Mouse (Mus musculus): ENCODE results near the gene Slc30a3. TPM values are rescaled to one million over a fixed set of nuclear protein-coding genes. Genes with fewer than 3 reads are reported as not detected.

Gene Slc30a3
- polyA plus RNA-seq (2012; ENCODE audit: insufficient read depth, insufficient read length, missing spikeins) = not detected in 2 replicates

DNA sequence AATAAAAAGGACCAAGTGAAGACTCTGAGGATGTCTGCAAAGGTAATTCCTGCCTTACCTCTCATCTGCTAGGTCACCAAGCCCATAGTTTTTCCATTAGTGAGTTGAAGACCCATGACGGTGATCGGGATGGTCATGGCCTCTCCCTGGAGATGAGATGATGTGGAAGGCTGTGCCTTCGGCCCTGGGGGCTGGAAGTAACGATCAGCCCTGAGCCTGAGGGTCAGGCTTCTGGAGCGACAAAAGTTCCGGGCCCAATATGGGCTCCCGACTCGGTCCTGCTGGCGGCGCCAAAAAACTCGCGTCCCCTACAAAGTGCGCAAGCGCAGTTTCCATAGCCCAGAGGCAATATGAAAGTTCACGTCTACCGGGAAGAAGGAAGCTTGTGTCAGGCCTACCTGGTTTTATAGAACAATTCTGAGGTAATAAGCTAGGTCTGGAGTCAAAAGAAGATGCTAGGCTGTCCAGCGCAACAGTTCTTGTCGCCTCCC lies at the start of gene Slc30a3:
Slc30a3 (minus strand) TSS at position 238 of the 491 bp plus-strand sequence.
- no peak within 1 kb of the TSS for H3K27ac ChIP-seq (replicated peaks; ENCODE audit: low read depth, low read length)
- H3K4me3 ChIP-seq (ENCODE audit: insufficient read depth, low read depth, low read length) = no peak within 1 kb of the TSS
- H3K4me1 ChIP-seq (ENCODE audit: control insufficient read depth, insufficient read depth, insufficient read length, low read length) = no peaks in the 10 kb centered on the region

DNA sequence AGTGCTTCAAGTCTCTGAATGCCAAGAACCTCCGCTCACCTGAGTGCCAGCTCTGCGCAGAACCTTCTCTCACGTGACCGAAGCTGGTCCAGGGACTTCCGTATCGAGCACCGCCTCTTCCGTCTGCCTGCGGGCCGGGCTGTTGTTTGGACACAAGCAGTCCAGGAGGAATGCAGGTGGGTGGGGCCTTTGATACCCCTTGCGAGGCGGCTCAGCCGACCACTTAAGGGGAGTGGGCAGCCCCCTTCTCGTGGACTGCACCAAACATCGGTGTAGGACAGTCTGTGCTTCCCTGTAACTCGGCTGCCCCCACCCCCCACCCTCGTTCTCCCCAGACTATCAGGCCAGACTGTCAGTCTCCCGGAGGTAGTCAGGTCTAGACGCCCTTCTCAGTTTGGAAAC lies 46.1 kb upstream of the Slc30a3 start, which contains the start of gene Mpv17:
Mpv17 (minus strand) TSS at position 100 of the 402 bp plus-strand sequence.
- Histone ChIP-seq H3K27ac (replicated peaks; ENCODE audit: low read depth, low read length) (peak within 1 kb of the TSS; percentile 56; the same call in 1 of the 2 replicates), H3K4me1 (ENCODE audit: control insufficient read depth, insufficient read depth, insufficient read length, low read length) (peaks cover 3% of the 10 kb centered on the region; the same call in 1 of the 2 replicates), H3K4me3 (ENCODE audit: insufficient read depth, low read depth, low read length) (peak within 1 kb of the TSS; percentile 92)

DNA sequence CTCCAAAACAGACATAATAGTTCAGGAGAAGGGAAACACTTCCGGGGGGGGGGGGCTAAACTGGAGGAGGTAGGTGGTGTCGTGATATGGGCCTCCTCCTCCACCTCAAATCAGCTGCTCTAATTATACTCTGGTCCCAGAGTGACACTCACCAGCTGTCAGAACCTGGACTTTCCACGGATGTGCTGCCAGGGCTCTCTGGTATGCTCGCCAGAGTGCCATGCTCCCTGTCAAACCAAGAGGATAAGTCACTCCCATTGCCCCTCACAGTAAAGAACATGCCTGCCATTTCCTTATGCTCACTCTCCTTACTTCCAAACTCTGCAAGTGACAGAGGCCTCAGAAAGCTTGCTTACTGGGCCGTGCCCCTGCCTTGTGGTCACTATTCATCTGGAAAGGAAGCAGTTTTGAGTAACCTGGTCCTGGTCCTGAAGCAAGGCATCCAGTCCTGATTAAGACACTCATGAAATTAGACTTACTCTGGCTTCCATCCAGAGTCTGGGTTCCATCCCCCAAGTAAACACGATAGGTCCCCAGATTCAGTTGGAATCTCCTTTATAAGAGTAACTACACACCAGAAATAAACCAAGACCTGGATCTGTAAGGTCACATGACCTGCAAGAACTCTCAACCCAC lies 45.6 kb upstream of the Slc30a3 start:
- no peak overlapping the region; the same call in 1 of the 2 replicates for H3K27ac ChIP-seq (replicated peaks; ENCODE audit: low read depth, low read length)
- peaks cover 3% of the 10 kb centered on the region; the same call in 1 of the 2 replicates for H3K4me1 ChIP-seq (ENCODE audit: control insufficient read depth, insufficient read depth, insufficient read length, low read length)
- H3K4me3 ChIP-seq (ENCODE audit: insufficient read depth, low read depth, low read length) = peak overlapping the region; percentile 92

DNA sequence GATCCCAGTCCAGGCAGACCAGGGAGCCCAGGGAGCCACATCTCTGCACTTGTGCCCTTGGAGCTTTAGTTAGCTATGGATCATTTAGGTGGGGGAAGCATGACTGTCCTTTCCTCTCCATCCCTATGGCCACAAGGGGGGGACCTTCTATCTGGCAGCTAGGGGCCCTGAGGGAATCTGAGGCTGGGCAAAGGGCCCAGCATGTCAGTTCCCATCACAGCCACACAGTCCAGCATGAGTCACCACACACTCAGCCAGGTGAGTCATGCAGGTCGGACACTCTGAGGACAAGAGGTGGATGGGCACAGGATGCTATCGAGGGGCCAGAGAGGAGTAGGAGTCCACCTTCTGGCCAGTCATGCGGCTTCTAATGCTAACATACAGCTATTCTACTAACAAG lies 43.7 kb upstream of the Slc30a3 start:
- no peak overlapping the region for H3K4me3 ChIP-seq (ENCODE audit: insufficient read depth, low read depth, low read length)
- peaks cover 3% of the 10 kb centered on the region; the same call in 1 of the 2 replicates for H3K4me1 ChIP-seq (ENCODE audit: control insufficient read depth, insufficient read depth, insufficient read length, low read length)
- H3K27ac ChIP-seq (replicated peaks; ENCODE audit: low read depth, low read length) = no peak overlapping the region

DNA sequence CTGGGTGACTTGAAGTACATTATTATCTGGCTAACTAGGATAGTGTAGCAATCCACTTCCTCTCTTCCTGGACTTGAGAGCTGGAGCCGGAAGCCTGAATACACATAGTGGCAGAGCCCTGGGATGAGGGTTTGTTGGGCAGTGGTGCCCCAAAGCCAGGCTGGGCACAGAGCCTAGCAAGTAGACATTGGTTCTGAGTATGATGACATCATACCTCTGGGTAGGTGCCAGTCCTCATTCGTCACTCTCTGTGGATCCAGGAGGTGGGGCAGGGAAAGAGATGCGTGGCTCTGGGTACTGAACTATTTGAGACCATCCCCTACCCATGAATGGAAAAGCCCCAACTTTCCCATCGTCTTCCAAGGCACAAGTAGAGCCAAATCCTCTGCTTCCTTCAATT lies 41.7 kb upstream of the Slc30a3 start:
- Histone ChIP-seq H3K27ac (replicated peaks; ENCODE audit: low read depth, low read length) (no peak overlapping the region), H3K4me3 (ENCODE audit: insufficient read depth, low read depth, low read length) (no peak overlapping the region), H3K4me1 (ENCODE audit: control insufficient read depth, insufficient read depth, insufficient read length, low read length) (peaks cover 3% of the 10 kb centered on the region; the same call in 1 of the 2 replicates)

DNA sequence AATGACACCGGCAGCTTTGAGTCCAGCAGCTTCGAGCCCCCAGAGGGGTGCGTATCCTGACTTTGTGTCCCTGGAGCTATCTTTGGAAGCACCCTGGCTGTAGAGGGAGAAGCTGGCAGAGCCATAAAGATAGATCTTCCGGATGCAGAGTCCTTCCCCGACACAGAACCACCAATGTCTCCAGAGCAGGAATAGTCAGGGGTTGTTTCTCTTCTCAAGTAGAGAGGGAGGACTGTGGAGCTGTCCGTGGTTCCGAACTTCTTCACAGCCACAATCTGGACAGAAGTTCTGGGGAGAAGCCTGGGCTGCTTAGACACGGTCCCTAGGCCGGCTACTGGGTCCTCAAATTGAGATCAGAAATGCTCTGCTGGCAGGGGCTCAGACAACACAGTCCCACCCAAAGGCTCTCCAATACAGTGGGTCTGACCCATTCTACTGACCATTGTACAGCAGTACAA lies 31.0 kb upstream of the Slc30a3 start:
- H3K4me1 ChIP-seq (ENCODE audit: control insufficient read depth, insufficient read depth, insufficient read length, low read length) = no peaks in the 10 kb centered on the region; the same call in 1 of the 2 replicates
- H3K27ac ChIP-seq (replicated peaks; ENCODE audit: low read depth, low read length) = no peak overlapping the region
- no peak overlapping the region for H3K4me3 ChIP-seq (ENCODE audit: insufficient read depth, low read depth, low read length)

DNA sequence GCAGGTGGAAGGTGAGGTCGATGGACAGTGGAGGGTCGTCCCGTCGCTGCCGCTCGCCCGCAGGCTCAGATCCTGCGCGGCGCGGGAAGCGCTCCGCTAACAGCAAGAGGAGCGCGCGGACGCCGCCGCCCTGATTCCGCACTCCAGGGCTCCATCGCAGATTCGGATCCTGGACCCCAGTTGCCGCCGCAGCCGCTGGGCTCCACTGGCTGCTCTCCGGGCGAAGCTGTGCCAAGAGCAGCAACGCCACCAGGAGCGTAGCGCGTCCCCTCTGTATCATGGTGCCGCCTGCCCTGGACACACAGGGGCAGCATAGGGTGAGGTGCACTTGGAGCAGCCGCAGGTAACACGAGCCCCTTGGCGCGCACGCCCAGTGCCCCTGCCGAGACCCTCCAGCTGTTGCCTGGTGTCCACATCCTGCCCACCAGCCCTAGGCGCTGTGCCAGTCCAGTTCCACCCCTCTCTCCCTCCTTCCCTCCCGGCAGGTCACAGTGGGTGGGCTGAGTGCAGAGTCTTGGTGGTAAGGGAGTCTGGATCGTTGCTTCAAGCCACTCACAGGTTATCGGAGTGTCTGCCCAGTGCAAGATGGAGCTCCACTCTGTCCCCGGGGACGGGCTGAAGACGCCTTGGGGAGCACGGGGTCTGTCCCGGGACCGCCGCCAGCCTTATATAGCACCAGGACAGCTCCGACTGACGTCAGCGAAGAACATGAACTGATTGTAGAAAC lies 30.4 kb upstream of the Slc30a3 start, which contains the start of gene Ucn:
Ucn (minus strand) TSS at position 589 of the 727 bp plus-strand sequence.
- Histone ChIP-seq H3K4me1 (ENCODE audit: control insufficient read depth, insufficient read depth, insufficient read length, low read length) (no peaks in the 10 kb centered on the region; the same call in 1 of the 2 replicates), H3K4me3 (ENCODE audit: insufficient read depth, low read depth, low read length) (no peak within 1 kb of the TSS)

DNA sequence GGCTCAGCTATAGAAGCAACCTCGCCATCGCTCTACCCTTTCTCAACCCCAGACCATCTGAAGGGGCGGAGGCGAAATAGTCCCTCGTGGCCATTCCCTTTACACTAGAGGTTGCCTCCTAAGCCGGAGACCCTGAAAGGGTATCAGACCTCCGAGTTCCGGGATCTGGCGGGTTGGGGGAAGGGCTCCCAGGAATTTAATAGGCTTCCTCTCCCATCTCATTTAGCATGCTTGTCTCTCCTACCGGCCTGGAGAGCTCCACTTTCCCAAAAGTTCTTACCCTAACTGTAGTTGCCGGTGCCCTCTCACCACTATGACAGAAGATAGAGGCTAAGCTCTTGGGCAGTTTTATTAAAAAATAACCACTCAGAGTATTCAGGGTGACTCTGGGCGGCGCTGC lies 29.6 kb upstream of the Slc30a3 start:
- no peak overlapping the region for H3K27ac ChIP-seq (replicated peaks; ENCODE audit: low read depth, low read length)
- H3K4me1 ChIP-seq (ENCODE audit: control insufficient read depth, insufficient read depth, insufficient read length, low read length) = no peaks in the 10 kb centered on the region; the same call in 1 of the 2 replicates
- H3K4me3 ChIP-seq (ENCODE audit: insufficient read depth, low read depth, low read length) = no peak overlapping the region

More for the DNA sequence above, 30.4 kb upstream of the Slc30a3 start, which contains the start of gene Ucn:
- H3K27ac ChIP-seq (replicated peaks; ENCODE audit: low read depth, low read length) = no peak within 1 kb of the TSS

DNA sequence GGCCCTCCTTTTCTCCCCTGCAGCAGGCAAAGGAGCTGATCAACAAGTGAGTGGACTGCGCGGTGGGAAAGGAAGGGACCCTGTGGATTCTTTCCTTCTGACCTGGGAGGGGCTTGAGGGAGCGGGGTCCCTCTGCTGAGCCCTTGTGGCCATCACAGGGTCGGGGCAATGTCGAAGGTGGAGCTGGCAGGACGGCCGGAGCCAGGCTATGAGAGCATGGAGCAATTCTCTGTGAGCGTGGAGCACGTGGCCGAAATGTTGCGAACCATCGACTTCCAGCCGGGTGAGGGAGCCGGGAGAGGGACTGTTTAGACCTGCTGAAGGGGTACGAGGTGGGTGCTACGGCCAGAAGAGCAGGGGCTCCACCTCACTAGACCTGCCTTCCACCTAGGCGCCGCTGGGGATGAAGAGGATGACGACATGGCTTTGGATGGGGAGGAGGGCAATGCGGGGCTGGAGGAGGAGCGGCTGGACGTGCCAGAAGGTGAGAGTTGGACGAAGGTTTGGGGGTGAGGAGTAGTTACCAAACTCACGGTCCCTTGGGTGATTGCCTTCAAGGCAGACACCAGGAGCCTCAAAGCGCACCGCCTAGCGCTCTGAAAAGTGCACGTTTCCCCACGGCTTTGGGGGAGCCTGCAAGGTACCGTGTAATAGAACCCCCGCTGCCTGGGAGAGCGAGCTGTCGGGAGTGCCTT lies 28.8 kb upstream of the Slc30a3 start:
- no peaks in the 10 kb centered on the region; the same call in 1 of the 2 replicates for H3K4me1 ChIP-seq (ENCODE audit: control insufficient read depth, insufficient read depth, insufficient read length, low read length)
- no peak overlapping the region for H3K4me3 ChIP-seq (ENCODE audit: insufficient read depth, low read depth, low read length)
- H3K27ac ChIP-seq (replicated peaks; ENCODE audit: low read depth, low read length) = no peak overlapping the region

DNA sequence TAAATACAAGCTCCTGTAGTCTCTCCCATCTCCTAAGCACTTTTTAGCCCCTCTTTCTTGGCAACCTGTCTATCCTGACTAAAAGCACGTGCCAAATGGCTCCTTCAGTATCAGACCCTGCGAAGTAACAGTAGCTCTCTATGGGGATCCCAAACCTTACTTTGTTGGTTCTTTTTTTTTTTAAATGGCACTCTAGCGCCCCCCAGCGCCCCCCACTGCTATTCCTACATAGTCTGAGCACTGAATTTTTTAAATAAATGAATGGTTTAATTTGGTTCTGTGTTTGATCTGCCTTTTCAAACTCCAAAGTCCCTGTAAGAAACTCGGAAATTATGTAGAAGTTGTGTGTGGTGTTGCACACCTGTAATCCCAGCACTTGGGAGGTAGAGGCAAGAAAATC lies 18.0 kb upstream of the Slc30a3 start:
- Histone ChIP-seq H3K4me3 (ENCODE audit: insufficient read depth, low read depth, low read length) (no peak overlapping the region), H3K4me1 (ENCODE audit: control insufficient read depth, insufficient read depth, insufficient read length, low read length) (no peaks in the 10 kb centered on the region), H3K27ac (replicated peaks; ENCODE audit: low read depth, low read length) (no peak overlapping the region)

DNA sequence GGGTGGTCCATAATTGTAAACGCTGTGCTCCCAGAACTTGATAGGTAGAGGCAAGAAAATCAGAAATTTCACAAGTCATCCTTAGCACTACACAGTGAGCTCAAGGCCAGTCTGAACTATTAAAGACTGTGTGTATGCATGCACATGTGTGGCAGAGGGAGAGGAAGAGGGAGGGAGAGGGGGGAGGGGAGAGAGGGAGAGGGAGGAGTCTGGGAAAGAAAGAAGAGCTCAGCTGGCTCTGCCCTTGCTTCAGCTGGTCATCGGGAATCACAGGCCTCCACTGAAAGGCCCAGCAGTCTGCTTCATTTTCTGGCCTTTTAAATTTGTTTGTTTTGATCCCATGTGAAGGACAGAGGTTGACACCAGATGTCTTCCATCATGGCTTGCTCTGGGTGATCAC lies 15.4 kb upstream of the Slc30a3 start:
- Histone ChIP-seq H3K4me1 (ENCODE audit: control insufficient read depth, insufficient read depth, insufficient read length, low read length) (no peaks in the 10 kb centered on the region), H3K4me3 (ENCODE audit: insufficient read depth, low read depth, low read length) (no peak overlapping the region), H3K27ac (replicated peaks; ENCODE audit: low read depth, low read length) (no peak overlapping the region)

DNA sequence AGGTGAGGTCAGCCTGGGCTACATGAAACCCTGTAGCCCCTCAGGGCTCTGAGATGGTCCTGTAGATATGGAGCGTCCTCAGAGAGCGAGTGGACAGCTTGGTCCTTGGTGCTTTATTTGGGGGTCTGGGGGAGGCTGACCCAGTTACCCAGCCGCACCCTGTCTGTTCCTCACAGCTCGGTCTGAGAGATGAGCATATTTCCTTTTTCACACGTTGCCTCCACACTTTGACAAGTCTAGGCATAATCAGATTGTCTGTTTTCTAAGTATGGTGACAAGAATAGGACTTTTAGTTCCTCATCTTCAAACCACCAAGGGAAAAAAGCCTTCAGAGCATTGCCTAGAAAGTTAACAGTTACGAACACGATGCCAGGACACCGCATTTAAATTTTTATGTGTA lies 13.1 kb upstream of the Slc30a3 start:
- H3K27ac ChIP-seq (replicated peaks; ENCODE audit: low read depth, low read length) = no peak overlapping the region
- no peak overlapping the region for H3K4me3 ChIP-seq (ENCODE audit: insufficient read depth, low read depth, low read length)
- H3K4me1 ChIP-seq (ENCODE audit: control insufficient read depth, insufficient read depth, insufficient read length, low read length) = no peaks in the 10 kb centered on the region

DNA sequence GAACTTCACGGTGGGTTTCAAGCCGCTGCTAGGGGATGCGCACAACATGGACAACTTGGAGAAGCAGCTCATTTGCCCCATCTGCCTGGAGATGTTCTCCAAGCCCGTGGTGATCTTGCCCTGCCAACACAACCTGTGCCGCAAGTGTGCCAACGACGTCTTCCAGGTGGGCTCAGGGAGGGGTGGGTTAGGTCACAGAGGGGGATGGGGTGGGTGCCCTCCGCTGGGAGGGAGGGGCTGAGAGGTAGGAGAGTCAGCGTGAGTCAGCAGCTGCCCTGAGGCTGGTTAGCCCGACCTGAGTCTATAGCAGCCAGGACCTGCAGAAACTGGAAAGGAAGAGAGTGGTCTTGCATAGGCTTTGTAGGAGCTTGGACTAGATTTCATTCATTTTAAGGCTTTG lies 8.9 kb upstream of the Slc30a3 start:
- H3K27ac ChIP-seq (replicated peaks; ENCODE audit: low read depth, low read length) = no peak overlapping the region
- no peaks in the 10 kb centered on the region for H3K4me1 ChIP-seq (ENCODE audit: control insufficient read depth, insufficient read depth, insufficient read length, low read length)
- H3K4me3 ChIP-seq (ENCODE audit: insufficient read depth, low read depth, low read length) = no peak overlapping the region

DNA sequence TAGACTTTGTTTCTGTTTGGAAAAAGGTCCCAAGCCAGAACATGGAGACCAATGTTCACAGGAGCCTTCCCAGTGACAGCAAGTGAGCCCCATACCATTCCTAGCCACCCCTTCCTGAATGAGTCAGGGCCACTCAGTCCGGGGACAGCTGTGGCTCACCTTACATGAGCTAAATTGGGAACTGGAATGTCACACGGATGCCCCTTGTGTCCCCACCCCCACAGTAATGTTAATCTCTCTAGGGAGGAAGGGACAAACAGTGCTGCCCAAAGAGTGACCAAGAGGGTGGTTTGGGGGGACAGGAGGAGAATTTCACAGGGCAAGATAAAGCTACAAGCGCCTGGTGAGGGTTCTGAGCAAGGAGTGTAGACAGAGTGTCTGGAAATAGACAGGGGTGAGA lies 8.3 kb upstream of the Slc30a3 start, which contains the start of gene Trim54:
Trim54 (plus strand) TSS at position 359 of the 400 bp plus-strand sequence.
- no peaks in the 10 kb centered on the region for H3K4me1 ChIP-seq (ENCODE audit: control insufficient read depth, insufficient read depth, insufficient read length, low read length)
- H3K27ac ChIP-seq (replicated peaks; ENCODE audit: low read depth, low read length) = no peak within 1 kb of the TSS
- no peak within 1 kb of the TSS; the same call in 1 of the 2 replicates for H3K4me3 ChIP-seq (ENCODE audit: insufficient read depth, low read depth, low read length)

DNA sequence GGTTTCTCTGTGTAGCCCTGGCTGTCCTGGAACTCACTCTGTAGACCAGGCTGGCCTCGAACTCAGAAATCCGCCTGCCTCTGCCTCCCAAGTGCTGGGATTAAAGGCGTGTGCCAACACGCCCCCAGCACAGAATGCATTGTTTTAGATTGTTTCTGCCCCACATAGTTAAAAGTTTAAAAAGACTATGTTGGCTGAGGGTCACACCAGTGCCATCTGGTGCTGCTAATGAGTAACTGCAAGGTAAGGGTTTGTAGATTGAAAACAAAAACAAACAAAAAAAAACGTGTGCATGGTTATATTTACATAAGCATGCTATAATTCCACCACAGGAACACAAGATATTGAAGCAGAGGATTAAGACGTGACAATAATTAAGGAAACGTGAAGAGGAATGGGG lies 2.7 kb upstream of the Slc30a3 start:
- Histone ChIP-seq H3K4me1 (ENCODE audit: control insufficient read depth, insufficient read depth, insufficient read length, low read length) (no peaks in the 10 kb centered on the region), H3K27ac (replicated peaks; ENCODE audit: low read depth, low read length) (no peak overlapping the region), H3K4me3 (ENCODE audit: insufficient read depth, low read depth, low read length) (no peak overlapping the region)

All from brown adipose tissue, adult 24 weeks (tissue).